Mouse (Mus musculus): ENCODE results near the gene Crot. TPM values are rescaled to one million over a fixed set of nuclear protein-coding genes. Genes with fewer than 3 reads are reported as not detected.
"Not testable (repeated sequence)": the region's sequence is repeated elsewhere in the genome, so short reads cannot be mapped to it uniquely, and the experiment has no call there.

Gene Crot
- total RNA-seq, 2 experiments from 2014 or later = 18.4 to 24.8 TPM

- ATAC-seq (replicated peaks; ENCODE audit: low FRiP score, low TSS enrichment, poor library complexity, severe bottlenecking) = not testable (repeated sequence)
Observed at GRCm38 (mm10) chr5:9000006-9000405, 2.9 kb upstream of the Crot start.

DNA sequence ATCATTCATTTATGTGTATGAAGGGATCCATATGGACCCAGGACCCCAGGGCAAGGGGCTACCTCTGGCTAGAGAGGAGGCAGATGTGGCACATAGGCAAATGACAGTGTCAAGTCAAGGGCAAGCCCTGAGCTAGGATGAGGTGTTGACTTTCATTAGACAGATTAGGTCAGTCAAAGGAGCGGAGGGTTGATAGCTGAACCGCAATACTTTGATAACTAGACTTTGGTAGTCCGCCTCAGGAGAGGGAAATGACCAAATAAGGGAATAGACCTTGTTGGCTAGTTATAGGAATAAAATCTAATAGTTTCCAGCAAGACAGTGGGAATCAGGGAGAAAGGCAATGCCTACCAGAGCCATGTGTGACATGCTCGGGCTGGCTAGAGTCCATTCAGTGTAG is 2.0 kb upstream of the Crot start:
- no peak; the same call in 1 of the 2 replicates for ATAC-seq (replicated peaks; ENCODE audit: low FRiP score, low TSS enrichment, poor library complexity, severe bottlenecking)

DNA sequence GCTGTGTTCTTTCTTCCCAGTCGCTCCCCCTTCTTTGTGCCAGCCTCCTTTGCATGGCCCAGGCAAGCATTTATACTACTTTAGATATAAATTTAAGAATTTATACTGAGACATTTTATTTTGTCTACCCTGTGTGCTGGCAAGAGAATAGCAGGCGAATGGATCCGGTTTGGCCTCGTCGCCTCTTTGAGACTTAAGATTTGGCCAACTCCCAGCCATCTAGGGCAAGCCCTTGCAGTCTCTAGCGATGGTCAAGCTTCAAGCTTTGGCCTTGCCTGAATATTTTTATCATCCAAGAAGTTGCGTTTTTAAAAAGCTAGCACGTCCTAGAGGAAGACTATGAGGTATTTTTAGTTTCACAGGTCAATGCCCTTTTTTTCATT is 380 bp upstream of the Crot start:
- 0 out of 2 replicates have a peak, but pooled peaks have one; percentile 12 for ATAC-seq (replicated peaks; ENCODE audit: low FRiP score, low TSS enrichment, poor library complexity, severe bottlenecking)

DNA sequence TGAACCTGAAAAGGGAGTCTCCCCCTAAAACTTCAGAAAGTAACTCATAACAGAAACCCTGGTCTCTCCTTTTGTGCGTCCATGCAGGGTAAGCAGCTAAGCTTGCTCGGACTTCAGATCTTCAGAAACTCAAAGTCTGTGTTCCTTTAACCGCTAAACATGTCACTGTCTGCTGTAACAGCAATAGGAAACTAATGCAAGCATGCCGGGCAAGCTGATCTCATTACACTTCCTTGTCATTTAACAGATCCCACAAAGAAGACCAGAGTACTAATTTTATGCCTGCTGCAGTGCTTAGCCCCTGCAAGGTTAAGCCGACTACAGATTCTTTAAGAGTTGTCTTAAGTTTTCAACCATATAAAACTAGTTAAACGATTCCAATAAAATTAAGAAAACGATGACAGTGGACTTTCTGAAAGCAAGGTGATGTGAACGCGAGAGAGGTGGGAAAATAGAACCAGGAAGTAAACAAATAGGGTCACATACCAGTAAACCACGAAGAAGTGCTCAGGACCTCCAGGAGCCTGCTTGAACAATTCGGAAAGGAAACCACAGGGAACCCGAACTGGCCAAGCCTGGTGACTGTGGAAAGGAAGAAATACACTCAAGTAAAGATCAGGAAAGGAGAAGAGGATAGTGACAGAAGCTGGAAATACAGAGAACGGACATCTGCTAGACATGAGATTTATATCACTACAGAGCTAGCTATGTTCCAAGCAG is 998 bp downstream of the Crot start:
- no peak for ATAC-seq (replicated peaks; ENCODE audit: low FRiP score, low TSS enrichment, poor library complexity, severe bottlenecking)

GRCm38 (mm10) chr5:8991626-8992025 is 5.5 kb downstream of the Crot start:
- no peak for ATAC-seq (replicated peaks; ENCODE audit: low FRiP score, low TSS enrichment, poor library complexity, severe bottlenecking)

GRCm38 (mm10) chr5:8990526-8990925 is 6.6 kb downstream of the Crot start:
- no peak for ATAC-seq (replicated peaks; ENCODE audit: low FRiP score, low TSS enrichment, poor library complexity, severe bottlenecking)

DNA sequence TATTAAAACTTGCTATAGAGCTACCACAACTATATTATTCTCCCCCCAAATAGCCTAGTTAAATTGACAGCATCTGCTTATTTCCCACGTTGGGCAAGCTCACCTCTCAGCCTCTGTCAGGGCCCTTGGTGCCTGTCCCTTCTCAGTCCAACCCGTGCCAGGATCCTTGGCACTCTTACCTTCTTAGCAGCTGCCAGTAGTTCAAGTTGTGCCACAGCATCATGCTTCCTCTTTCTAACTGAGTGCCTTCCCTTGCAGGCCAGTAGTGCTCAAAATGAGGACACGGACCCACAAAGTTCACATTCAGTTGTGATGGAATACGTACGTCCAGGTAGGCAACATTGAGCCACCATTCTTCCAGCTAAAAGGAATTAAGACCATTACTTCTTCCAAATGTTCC is 9.2 kb downstream of the Crot start:
- ATAC-seq (replicated peaks; ENCODE audit: low FRiP score, low TSS enrichment, poor library complexity, severe bottlenecking) = no peak

DNA sequence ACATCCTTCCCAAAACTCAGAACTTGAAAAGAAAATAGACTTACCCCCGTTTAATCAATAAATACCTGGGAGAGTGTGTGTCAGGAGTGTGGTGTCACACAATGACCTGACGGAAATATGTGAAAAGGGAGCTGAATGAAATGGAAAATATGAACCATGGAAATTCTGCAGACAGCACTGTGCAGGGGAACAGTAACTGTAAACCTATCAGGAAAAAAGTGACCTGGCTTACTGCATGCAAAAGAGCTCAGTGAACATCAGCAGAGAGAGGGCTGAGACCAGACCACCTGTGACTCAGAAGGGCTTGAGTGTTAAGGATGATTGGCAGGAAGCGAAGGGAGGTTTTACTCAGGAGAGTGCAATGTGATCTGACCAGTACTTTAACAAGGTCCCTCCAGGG is 11.7 kb downstream of the Crot start:
- no peak for ATAC-seq (replicated peaks; ENCODE audit: low FRiP score, low TSS enrichment, poor library complexity, severe bottlenecking)

GRCm38 (mm10) chr5:8974721-8975120 is 22.4 kb downstream of the Crot start:
- ATAC-seq (replicated peaks; ENCODE audit: low FRiP score, low TSS enrichment, poor library complexity, severe bottlenecking) = no peak

DNA sequence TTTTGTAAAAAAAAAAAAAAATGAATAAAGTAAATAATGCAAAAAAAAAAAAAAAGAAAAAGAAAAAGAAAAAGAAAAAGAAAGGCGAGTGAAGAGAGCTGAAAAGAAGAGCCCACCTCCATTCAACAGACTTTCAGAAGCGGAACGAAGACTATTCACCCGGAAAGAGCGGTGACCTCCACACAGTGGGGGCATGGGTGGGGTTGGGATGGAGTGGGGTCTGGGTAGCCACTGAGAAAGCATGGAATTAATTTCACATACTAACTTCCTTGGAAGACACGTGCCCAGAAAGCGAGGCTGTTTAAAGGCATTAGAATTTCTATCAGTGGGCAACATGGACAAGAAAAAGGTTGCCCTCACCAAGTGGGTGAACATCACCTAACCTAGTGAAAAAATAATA is 24.8 kb downstream of the Crot start:
- no peak for ATAC-seq (replicated peaks; ENCODE audit: low FRiP score, low TSS enrichment, poor library complexity, severe bottlenecking)

DNA sequence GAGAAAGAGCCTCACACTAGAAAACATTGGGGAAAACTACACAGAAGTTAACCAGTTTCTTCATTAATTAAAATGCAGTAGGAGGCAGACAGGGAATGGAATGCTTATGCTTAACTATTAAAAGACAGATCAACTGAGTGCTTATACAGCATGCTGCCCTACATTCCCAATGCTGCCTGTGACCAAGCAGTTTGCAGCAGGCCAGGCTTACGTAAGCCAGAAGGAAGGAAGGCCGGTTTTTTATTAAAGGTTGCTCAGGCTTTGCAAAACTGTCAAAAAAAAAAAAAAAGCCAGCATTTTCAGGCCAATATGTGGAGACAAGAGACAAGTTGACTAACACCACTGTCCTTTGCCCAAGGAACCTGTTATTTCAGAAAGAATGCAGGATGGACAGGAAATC is 26.4 kb downstream of the Crot start:
- no peak for ATAC-seq (replicated peaks; ENCODE audit: low FRiP score, low TSS enrichment, poor library complexity, severe bottlenecking)

GRCm38 (mm10) chr5:8964487-8964886 is 32.6 kb downstream of the Crot start:
- 0 out of 2 replicates have a peak, but pooled peaks have one; percentile 1 for ATAC-seq (replicated peaks; ENCODE audit: low FRiP score, low TSS enrichment, poor library complexity, severe bottlenecking)

DNA sequence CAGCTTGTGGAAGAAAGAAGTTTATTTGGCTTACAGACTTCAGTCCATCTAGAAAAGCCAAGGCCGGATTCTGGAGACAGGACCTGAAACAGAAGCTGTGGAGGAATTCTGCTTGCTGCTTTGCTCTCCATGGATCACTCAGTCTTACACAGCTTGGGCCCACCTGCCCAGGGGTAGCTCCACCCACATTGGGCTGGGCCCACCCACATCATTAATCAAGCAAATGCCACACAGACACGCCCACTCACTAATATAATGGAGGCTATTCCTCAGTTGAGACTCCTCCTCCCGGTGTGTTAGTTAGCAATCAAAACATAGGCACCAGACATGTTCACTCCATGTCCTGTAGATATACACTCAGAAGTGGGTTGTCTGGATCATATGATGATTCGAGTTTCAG is 36.6 kb downstream of the Crot start:
- peak; percentile 77 for ATAC-seq (replicated peaks; ENCODE audit: low FRiP score, low TSS enrichment, poor library complexity, severe bottlenecking)

DNA sequence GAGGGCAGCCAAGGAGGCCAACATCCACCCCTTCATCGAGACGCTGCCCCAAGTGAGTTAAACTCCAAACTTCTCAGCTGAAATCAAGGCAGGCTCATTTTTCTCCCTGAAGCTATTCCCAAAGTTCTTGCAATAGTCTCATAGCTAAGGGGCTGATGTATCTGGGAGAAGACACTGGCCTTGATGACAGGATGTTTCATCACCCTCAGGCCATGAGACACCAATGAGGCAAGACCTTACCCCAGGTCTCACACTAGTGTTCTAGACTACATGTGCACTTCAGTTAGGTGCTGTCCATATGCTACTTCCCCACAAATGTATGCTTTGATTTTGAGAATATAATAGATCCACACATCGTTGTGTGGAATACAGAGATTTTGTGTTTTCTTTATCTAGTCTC is 41.6 kb downstream of the Crot start:
- ATAC-seq (replicated peaks; ENCODE audit: low FRiP score, low TSS enrichment, poor library complexity, severe bottlenecking) = no peak

DNA sequence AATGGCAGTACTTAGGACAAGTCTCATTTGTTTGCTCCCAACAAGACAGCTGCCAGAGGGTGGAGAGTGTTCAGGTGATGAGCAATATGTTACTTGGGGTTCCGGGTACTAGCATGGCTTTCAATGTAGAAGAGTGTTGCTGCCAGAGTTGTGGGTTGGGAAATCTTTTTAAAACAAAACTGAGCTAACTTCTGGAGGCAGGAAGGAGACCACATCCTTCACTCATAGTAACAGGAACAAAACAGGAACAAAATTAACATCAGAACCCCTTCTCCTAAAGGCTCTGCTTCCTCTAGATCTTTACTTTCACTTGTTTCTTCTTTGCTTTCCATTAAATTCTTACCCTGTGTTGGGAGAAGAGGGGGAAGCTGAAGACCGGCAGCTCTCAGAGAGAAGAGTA is 43.5 kb downstream of the Crot start:
- ATAC-seq (replicated peaks; ENCODE audit: low FRiP score, low TSS enrichment, poor library complexity, severe bottlenecking) = no peak

DNA sequence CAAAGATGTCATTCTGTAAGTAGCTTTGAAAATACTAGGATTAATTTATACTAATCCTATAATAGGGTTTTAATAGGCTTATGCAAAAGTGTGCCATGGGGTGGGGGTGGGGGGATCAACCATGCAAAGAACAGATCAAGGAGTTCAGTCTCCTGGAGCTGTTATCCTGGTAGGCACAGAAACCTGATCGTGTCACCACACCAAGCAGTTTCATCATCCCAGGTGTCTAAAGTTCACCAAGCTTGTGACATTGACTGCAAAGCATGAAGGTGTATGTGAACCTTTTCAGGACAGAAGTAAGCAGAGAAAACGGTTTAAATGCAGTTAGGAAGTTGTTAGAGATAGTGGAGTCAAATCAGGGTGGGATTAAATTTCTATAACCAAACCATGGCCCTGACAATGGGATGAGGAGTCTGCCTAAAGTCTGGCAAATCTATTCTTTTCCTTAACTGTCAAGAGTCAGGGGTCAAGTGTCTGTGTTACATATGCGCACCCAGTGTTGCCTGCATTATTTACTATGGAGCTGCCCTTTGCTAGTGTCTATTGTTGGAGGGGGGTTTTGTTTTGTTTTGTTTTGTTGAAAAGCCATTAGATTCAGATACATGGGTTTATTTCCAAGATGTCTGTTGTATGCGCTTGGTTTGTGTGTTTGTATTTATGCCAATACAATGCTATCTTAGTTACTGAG is 49.6 kb downstream of the Crot start:
- ATAC-seq (replicated peaks; ENCODE audit: low FRiP score, low TSS enrichment, poor library complexity, severe bottlenecking) = no peak

- ATAC-seq (replicated peaks; ENCODE audit: low FRiP score, low TSS enrichment, poor library complexity, severe bottlenecking) = no peak
Observed at GRCm38 (mm10) chr5:8943836-8944235, 53.3 kb downstream of the Crot start.

- ATAC-seq (replicated peaks; ENCODE audit: low FRiP score, low TSS enrichment, poor library complexity, severe bottlenecking) = not testable (repeated sequence)
Observed at GRCm38 (mm10) chr5:8941266-8941665, 55.9 kb downstream of the Crot start.

- ATAC-seq (replicated peaks; ENCODE audit: low FRiP score, low TSS enrichment, poor library complexity, severe bottlenecking) = peak; percentile 48; the same call in 1 of the 2 replicates
Observed at GRCm38 (mm10) chr5:8937965-8938364, 59.2 kb downstream of the Crot start.

DNA sequence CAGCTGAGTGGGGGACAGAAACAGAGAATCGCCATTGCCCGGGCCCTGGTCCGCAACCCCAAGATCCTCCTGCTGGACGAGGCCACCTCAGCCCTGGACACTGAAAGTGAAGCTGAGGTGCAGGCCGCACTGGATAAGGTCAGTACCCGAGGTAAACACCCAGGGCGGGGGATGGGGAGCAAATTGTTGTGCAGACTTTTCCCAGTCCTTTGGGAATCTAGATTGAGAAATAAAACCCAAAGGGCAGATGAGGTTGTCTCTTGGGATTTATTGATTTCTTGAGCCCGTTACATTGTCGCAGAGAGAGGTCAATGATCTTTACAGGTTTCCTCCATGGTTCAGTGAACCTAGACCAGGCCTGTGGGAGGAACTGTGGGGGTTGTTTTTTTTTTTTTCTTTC is 68.7 kb downstream of the Crot start:
- no peak for ATAC-seq (replicated peaks; ENCODE audit: low FRiP score, low TSS enrichment, poor library complexity, severe bottlenecking)

DNA sequence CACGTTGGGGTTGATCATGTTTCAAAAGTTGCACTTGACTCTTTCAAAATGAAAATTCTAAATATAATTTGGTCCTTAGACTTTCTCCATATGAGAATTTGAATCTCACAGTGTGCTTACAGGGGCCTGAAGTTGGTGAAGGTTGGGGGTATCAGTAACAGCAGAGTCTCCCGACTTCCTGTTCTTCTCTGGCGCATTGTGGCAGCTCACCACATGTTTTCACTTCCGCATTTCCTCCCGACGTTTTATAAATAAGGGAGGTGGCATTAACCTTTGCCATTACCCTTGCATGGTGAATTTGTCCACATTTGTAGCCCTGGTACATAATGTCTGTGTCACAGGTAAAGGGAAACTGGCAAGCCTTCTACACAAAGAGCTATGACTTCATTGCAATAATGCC is 80.1 kb downstream of the Crot start:
- ATAC-seq (replicated peaks; ENCODE audit: low FRiP score, low TSS enrichment, poor library complexity, severe bottlenecking) = peak; percentile 75
